Mouse (Mus musculus) B cell, adult 62 days (primary cell): Measurements from ENCODE around the gene Oas1f. TPM values are rescaled to one million over a fixed set of nuclear protein-coding genes. Genes with fewer than 3 reads are reported as not detected.

ENCODE experiments used
- total RNA-seq: library from RNA; stranded (reverse); gene quantifications from 4 replicates; pipeline ENCODE4 v1.2.4, GENCODE M21; 2023

The Oas1f gene
- total RNA-seq: not detected in 4 replicates

DNA sequence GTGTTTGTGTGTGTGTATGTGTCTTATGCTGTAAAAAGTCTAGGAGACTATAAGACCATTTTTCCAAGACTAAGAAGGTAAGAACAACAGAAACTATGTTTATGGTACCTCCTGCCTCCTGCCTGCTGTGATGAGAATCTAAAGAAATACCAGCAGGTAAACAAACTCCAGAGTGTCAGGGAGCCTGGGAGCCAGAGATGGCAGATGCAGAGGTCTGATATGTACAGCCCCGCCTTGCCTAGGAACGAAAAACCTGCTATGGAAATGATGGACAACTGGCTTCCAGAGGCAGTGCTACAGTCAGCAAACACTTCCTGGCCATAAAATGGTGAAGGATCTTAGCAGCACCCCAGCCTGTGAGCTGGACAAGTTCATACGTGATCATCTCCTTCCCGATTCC, at the start of gene Oas1f:
Gene Oas1f (plus strand): TSS at position 301 of the 400 bp plus-strand sequence.

DNA sequence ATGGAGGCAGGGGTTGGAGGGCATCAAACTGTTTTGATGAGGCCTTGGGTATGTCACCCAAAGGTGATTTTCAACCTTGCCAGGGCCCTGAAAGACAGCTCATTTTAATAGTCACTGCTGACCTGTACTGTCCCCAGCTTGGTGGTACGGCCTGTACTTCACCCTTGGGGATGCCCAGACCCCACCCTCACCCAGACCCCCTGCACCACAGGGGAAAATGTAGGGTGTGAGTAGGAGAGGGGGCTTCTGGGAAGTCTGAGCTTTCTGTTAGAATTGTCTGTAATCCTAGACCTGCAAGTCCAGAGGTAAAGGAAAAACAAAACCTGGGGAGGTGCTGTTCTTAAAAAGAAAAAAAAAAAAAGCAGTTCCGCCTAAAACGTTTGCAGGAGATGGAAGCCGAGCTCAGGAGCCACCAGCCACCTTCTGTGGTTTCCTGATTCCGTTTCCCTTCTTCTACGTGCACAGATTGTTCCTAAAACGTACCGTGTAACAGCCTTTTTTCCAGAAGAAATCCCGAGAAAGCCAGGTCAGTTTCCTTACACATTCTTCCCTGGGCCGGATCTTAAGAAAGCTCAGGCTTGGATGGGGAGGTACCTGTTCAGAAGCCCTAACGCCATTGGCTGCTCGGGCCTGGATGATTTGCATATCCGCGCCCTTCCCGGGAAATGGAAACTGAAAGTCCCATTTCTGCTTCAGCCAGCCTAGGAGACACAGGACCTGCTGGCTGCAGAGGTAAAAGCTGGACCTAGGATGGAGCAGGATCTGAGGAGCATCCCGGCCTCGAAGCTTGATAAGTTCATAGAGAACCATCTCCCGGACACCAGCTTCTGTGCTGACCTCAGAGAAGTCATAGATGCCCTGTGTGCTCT, 35.0 kb upstream of the Oas1f start, which contains the start of gene Oas1c:
Gene Oas1c (minus strand): TSS at position 564 of the 869 bp plus-strand sequence.

DNA sequence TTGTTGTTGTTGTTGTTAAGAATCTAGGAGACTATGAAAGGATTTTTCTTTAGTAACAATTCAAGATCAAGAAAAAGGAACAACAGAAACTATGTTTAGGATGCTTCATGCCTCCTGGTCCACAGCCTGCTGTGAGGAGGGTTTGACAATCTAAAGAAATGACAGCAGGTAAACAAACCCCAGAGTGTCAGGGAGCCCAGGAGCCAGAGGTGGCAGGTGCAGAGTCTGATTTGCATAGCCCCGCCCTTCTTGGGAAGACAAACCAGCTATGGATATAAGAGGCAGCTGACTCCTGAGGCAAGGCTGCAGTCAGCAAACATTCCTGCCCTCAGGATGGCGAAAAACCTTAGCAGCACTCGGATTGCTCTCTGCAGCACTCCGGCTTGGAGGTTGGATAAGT, 14.0 kb downstream of the Oas1f start, which contains the start of gene Oas1h:
Gene Oas1h (plus strand): TSS at position 301 of the 400 bp plus-strand sequence.

DNA sequence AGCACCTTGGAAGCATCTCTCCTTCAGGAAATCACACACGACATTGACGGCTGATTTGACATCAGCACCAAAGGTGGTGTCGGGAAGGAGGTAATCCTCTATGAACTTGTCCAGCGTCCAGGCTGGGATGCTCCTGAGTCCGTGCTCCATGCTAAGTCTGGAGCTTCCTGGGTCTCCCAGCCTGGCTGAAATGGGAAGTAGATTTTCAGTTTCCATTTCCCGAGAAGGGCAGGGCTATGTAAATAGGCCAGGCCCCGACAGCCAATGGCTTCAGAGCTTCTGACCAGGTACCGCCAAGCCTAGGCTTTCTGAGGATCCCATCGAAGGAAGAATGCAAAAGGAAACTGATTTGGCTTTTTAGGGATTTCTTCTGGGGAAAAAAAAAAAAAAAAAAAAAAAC, 40.2 kb downstream of the Oas1f start, which contains the start of gene Oas1g:
Gene Oas1g (minus strand): TSS at position 201 of the 400 bp plus-strand sequence.

DNA sequence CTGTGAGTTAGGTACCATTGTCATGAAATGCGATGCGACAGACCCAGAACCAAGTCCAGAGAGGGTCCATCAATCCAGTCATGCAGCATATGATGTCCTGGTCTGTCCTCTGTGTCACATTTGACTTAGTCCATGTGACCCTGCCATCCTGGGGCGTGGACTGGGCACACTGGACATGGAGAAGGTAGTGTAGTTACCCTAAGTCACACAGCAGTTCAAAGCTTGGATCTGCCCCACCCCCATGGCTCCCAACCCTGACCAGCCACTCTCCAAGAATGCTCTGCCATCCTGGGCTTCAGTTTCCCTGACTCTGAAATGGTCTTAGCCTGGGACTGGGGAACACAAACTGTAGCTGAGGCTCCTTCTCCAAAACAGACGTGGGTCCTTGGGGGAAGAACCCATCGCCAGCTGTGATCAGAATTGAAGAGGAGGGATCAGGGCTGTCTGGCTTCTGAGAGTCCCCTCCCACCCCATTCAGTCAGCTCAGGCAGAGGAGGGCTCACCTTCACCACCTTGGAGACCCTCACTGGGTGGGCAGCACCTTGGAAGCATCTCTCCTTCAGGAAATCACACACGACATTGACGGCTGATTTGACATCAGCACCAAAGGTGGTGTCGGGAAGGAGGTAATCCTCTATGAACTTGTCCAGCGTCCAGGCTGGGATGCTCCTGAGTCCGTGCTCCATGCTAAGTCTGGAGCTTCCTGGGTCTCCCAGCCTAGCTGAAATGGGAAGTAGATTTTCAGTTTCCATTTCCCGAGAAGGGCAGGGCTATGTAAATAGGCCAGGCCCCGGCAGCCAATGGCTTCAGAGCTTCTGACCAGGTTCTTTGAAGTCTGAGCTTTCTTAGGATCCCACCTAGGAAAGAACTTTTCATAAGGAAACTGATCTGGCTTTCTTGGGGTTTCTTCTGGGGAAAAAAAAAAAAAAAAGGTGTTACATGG, 59.9 kb downstream of the Oas1f start, which contains the start of gene Oas1a:
Gene Oas1a (minus strand): TSS at position 731 of the 943 bp plus-strand sequence.

Other genes starting within 250 kb of the Oas1f start
- gene Rita1, start 234.8 kb upstream of the Oas1f start, total RNA-seq: 4.4 to 7.2 TPM (median 5.3 TPM) in 4 replicates
- 159 to 178 TPM (median 172 TPM) in 4 replicates for gene Ddx54, start 234.6 kb upstream of the Oas1f start, total RNA-seq
- not detected in 4 replicates for gene Cfap73, start 213.1 kb upstream of the Oas1f start, total RNA-seq
- 48.7 to 62.6 TPM (median 52.0 TPM) in 4 replicates for gene Rasal1, start 198.6 kb upstream of the Oas1f start, total RNA-seq
- 228 to 277 TPM (median 246 TPM) in 4 replicates for gene Dtx1, start 135.4 kb upstream of the Oas1f start, total RNA-seq
- gene Oas2, start 97.5 kb upstream of the Oas1f start, total RNA-seq: 4.9 to 6.1 TPM (median 5.6 TPM) in 4 replicates
- 2.6 to 3.2 TPM (median 2.9 TPM) in 4 replicates for gene Oas3, start 69.7 kb upstream of the Oas1f start, total RNA-seq
- gene Oas1e, start 51.8 kb upstream of the Oas1f start, total RNA-seq: 0.41 to 1.0 TPM (median 0.57 TPM) in 3 of 4 replicates, not detected in the other
- gene Oas1c, start 34.9 kb upstream of the Oas1f start, total RNA-seq: 10.9 to 17.7 TPM (median 13.6 TPM) in 4 replicates
- gene Oas1h, start 14.1 kb downstream of the Oas1f start, total RNA-seq: not detected in 4 replicates
- gene Oas1g, start 40.2 kb downstream of the Oas1f start, total RNA-seq: 0.35 to 0.75 TPM (median 0.43 TPM) in 3 of 4 replicates, not detected in the other
- 1.6 to 2.9 TPM (median 2.5 TPM) in 4 replicates for gene Oas1a, start 60.2 kb downstream of the Oas1f start, total RNA-seq
- not detected in 4 replicates for gene Oas1d, start 67.2 kb downstream of the Oas1f start, total RNA-seq
- not detected in 4 replicates for gene Rph3a, start 162.7 kb downstream of the Oas1f start, total RNA-seq